Comparison of ENCODE assay signal across 23 mouse cellular contexts in the genomic region with DNA sequence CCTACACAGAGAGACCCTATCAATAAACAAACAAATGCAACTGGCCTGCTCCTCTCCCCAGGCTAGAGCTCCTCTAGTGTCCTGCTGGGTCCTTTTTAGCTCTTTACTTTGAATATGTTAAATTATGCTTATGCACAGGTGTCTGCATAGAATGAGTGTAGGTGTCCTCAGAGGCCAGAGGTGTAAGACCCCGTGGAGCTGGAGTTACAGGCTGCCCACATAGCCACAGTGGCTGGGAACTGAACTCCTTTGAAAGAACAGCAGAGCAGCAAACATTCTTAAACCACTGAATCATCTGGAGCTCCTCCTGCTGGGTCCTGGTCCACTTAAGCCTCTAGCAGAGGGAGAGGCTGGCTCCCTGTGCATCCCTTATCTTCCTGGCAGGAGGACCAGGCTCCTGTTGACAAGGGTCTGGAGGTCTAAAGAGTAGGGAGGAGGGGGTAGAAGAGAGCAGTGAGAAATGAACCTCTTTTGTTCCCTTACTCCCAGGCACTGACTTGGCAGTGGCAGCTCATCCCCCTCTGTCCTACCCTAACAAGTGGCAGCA. TPM values are rescaled to one million over a fixed set of nuclear protein-coding genes. Genes with fewer than 3 reads are reported as not detected.
DNase-seq lines count a peak whose midpoint lies in the region; ATAC-seq lines count a peak whose summit lies in the region.
"Had no signal": no experiment of that assay in that cellular context is flagged by ENCODE, and none has a peak within 500 bp of the region (broad histone marks: within the 10 kb centered on the region; RNA-seq: fewer than 3 reads in every experiment).

No protein-coding gene starts in this region.

- H3K4me3 ChIP-seq in forebrain, embryonic 10.5 days, result no peak overlapping the region
- H3K4me3 ChIP-seq in forebrain, embryonic 16.5 days (replicated peaks; ENCODE audit: low read length), result no peak overlapping the region
- H3K4me3 ChIP-seq in midbrain, embryonic 16.5 days (ENCODE audit: low read depth, low read length), result no peak overlapping the region
- no peak overlapping the region for H3K4me3 ChIP-seq in midbrain, embryonic 11.5 days (ENCODE audit: low read depth, low read length)
- no peak overlapping the region for H3K4me3 ChIP-seq in forebrain, embryonic 12.5 days (replicated peaks)
- H3K4me3 ChIP-seq: forebrain, embryonic 13.5 days; hindbrain, embryonic 15.5 days; intestine, embryonic 15.5 days; neural tube, embryonic 13.5 days had no signal

- H3K4me1 ChIP-seq in forebrain, embryonic 10.5 days, result peaks cover 67% of the 10 kb centered on the region
- peaks cover 17% of the 10 kb centered on the region for H3K4me1 ChIP-seq in forebrain, embryonic 16.5 days (replicated peaks; ENCODE audit: control insufficient read depth, insufficient read depth, low read length)
- H3K4me1 ChIP-seq in midbrain, embryonic 16.5 days (ENCODE audit: control insufficient read depth, insufficient read depth, low read length), result no peaks in the 10 kb centered on the region
- 0 out of 2 replicates have a peak, but pooled peaks cover 3% of the 10 kb centered on the region for H3K4me1 ChIP-seq in midbrain, embryonic 11.5 days (ENCODE audit: control insufficient read depth, insufficient read depth, low read length)
- H3K4me1 ChIP-seq in forebrain, embryonic 12.5 days, result peaks cover 42% of the 10 kb centered on the region

- intact Hi-C loops in heart, postnatal 10 days (cut with DNase I), result no loop called here
- intact Hi-C loops in left cerebral cortex, postnatal 25 days (cut with DNase I), result no loop called here

- H3K4me2 ChIP-seq in forebrain, embryonic 16.5 days (ENCODE audit: low read length), result no peak overlapping the region
- no peak overlapping the region for H3K4me2 ChIP-seq in midbrain, embryonic 16.5 days (ENCODE audit: low read length)
- no peak overlapping the region for H3K4me2 ChIP-seq in midbrain, embryonic 11.5 days
- H3K4me2 ChIP-seq in forebrain, embryonic 12.5 days, result no peak overlapping the region
- H3K4me2 ChIP-seq: forebrain, embryonic 13.5 days; hindbrain, embryonic 15.5 days; intestine, embryonic 15.5 days; liver, embryonic 11.5 days; neural tube, embryonic 13.5 days had no signal

- WGBS in forebrain, embryonic 10.5 days, result 53% methylated on average over 1 of the region's 1 CpGs
- WGBS in forebrain, embryonic 16.5 days, result 69% methylated on average over 1 of the region's 1 CpGs
- WGBS in midbrain, embryonic 16.5 days, result 40% methylated on average over 1 of the region's 1 CpGs
- 52% methylated on average over 1 of the region's 1 CpGs for WGBS in midbrain, embryonic 11.5 days
- WGBS in forebrain, embryonic 12.5 days, result 40% methylated on average over 1 of the region's 1 CpGs

- ATAC-seq in forebrain, embryonic 16.5 days, result no peak
- 0 out of 2 replicates have a peak, but pooled peaks have one; percentile 36 for ATAC-seq in midbrain, embryonic 16.5 days
- ATAC-seq in midbrain, embryonic 11.5 days (ENCODE audit: low FRiP score), result no peak
- no peak for ATAC-seq in forebrain, embryonic 12.5 days (ENCODE audit: low FRiP score)
- ATAC-seq: forebrain, embryonic 13.5 days; intestine, embryonic 15.5 days had no signal

- 0 out of 2 replicates have a peak overlapping the region, but pooled peaks have one; percentile 2 for H3K27ac ChIP-seq in forebrain, embryonic 10.5 days
- H3K27ac ChIP-seq in forebrain, embryonic 16.5 days (ENCODE audit: low read length), result no peak overlapping the region
- no peak overlapping the region for H3K27ac ChIP-seq in midbrain, embryonic 16.5 days (ENCODE audit: low read length)
- no peak overlapping the region for H3K27ac ChIP-seq in midbrain, embryonic 11.5 days (ENCODE audit: low read depth, low read length)
- H3K27ac ChIP-seq in forebrain, embryonic 12.5 days, result no peak overlapping the region
- H3K27ac ChIP-seq: hindbrain, embryonic 15.5 days; intestine, embryonic 15.5 days; neural tube, embryonic 13.5 days had no signal

- no peak for DNase-seq in forebrain, embryonic 10.5 days (ENCODE audit: extremely low spot score, low spot score)
- no peak for DNase-seq in midbrain, embryonic 11.5 days (ENCODE audit: low spot score, missing footprints)
- DNase-seq in R1 (ENCODE audit: low read depth, low spot score), result peak; percentile 89
- peak; percentile 45 to 50 for DNase-seq in heart, postnatal 10 days
- DNase-seq in left cerebral cortex, postnatal 25 days (ENCODE audit: low spot score in 2 of 2), result no peak
- DNase-seq: cerebellum, adult 2 months; cerebellum, postnatal 36 days; gastrocnemius, postnatal 10 days; kidney, adult 9 months; kidney, postnatal 36 days; lung, adult 18-20 months; lung, postnatal 14 days; right cerebral cortex, postnatal 14 days; thymus, adult 2 months had no signal

- no peak overlapping the region for H3K9ac ChIP-seq in forebrain, embryonic 16.5 days (replicated peaks; ENCODE audit: low read depth, low read length)
- no peak overlapping the region for H3K9ac ChIP-seq in midbrain, embryonic 16.5 days (ENCODE audit: low read depth, low read length)
- H3K9ac ChIP-seq in midbrain, embryonic 11.5 days (ENCODE audit: low read length), result no peak overlapping the region
- no peak overlapping the region for H3K9ac ChIP-seq in forebrain, embryonic 12.5 days
- H3K9ac ChIP-seq: forebrain, embryonic 13.5 days; hindbrain, embryonic 15.5 days; intestine, embryonic 15.5 days; neural tube, embryonic 13.5 days had no signal

- H3K36me3 ChIP-seq in forebrain, embryonic 10.5 days (replicated peaks), result peaks cover 46% of the 10 kb centered on the region
- H3K36me3 ChIP-seq in forebrain, embryonic 16.5 days (ENCODE audit: control insufficient read depth, insufficient read depth), result no peaks in the 10 kb centered on the region
- no peaks in the 10 kb centered on the region for H3K36me3 ChIP-seq in midbrain, embryonic 16.5 days (ENCODE audit: control insufficient read depth, insufficient read depth, low read length)
- H3K36me3 ChIP-seq in midbrain, embryonic 11.5 days (ENCODE audit: control insufficient read depth, insufficient read depth, low read length), result no peaks in the 10 kb centered on the region
- H3K36me3 ChIP-seq in forebrain, embryonic 12.5 days (replicated peaks), result 0 out of 2 replicates have a peak, but pooled peaks cover 12% of the 10 kb centered on the region
- H3K36me3 ChIP-seq: hindbrain, embryonic 15.5 days; intestine, embryonic 15.5 days; neural tube, embryonic 13.5 days had no signal

- no peaks in the 10 kb centered on the region for H3K9me3 ChIP-seq in forebrain, embryonic 10.5 days
- H3K9me3 ChIP-seq in forebrain, embryonic 16.5 days (ENCODE audit: control insufficient read depth, low read length), result no peaks in the 10 kb centered on the region
- H3K9me3 ChIP-seq in midbrain, embryonic 16.5 days (replicated peaks; ENCODE audit: control insufficient read depth, low read length, poor library complexity, severe bottlenecking), result no peaks in the 10 kb centered on the region
- H3K9me3 ChIP-seq in midbrain, embryonic 11.5 days (ENCODE audit: control insufficient read depth, low read length), result no peaks in the 10 kb centered on the region
- no peaks in the 10 kb centered on the region for H3K9me3 ChIP-seq in forebrain, embryonic 12.5 days
- H3K9me3 ChIP-seq: forebrain, embryonic 13.5 days; hindbrain, embryonic 15.5 days; intestine, embryonic 15.5 days; neural tube, embryonic 13.5 days had no signal

- H3K27me3 ChIP-seq in forebrain, embryonic 10.5 days (ENCODE audit: poor library complexity, severe bottlenecking), result no peaks in the 10 kb centered on the region
- no peaks in the 10 kb centered on the region for H3K27me3 ChIP-seq in forebrain, embryonic 16.5 days (replicated peaks; ENCODE audit: control insufficient read depth, insufficient read depth, low read length)
- H3K27me3 ChIP-seq in midbrain, embryonic 16.5 days (ENCODE audit: control insufficient read depth, insufficient read depth, low read depth, low read length), result no peaks in the 10 kb centered on the region
- H3K27me3 ChIP-seq in midbrain, embryonic 11.5 days (ENCODE audit: control insufficient read depth, insufficient read depth, low read length), result no peaks in the 10 kb centered on the region
- H3K27me3 ChIP-seq in forebrain, embryonic 12.5 days, result 0 out of 2 replicates have a peak, but pooled peaks cover 3% of the 10 kb centered on the region
- H3K27me3 ChIP-seq: forebrain, embryonic 13.5 days; hindbrain, embryonic 15.5 days; intestine, embryonic 15.5 days; neural tube, embryonic 13.5 days had no signal

RNA-seq across cellular contexts. Expression of a gene that starts 49.5 kb away (rescaled TPM):
- polyA plus RNA-seq in forebrain, embryonic 10.5 days (2016; fragmentation: Nextera tagmentation; extraction: Ambion mirVana), result 12.9 and 13.0 TPM in 2 replicates
- polyA plus RNA-seq in forebrain, embryonic 16.5 days (2015; fragmentation: Nextera tagmentation; extraction: Ambion mirVana), result 4.0 and 4.3 TPM in 2 replicates
- 1.1 TPM in 2 replicates for polyA plus RNA-seq in midbrain, embryonic 16.5 days (2015; fragmentation: Nextera tagmentation; extraction: Ambion mirVana)
- polyA plus RNA-seq in midbrain, embryonic 11.5 days (2014; fragmentation: Nextera tagmentation; extraction: Ambion mirVana), result 8.2 and 9.0 TPM in 2 replicates
- 1 to 10 TPM; 3.8 to 4.2 TPM for total RNA-seq in heart, postnatal 10 days (2021)
- 1 to 10 TPM; 2.7 to 3.4 TPM for total RNA-seq in left cerebral cortex, postnatal 25 days (2021)
- polyA plus RNA-seq in forebrain, embryonic 12.5 days (2016; fragmentation: Nextera tagmentation; extraction: Ambion mirVana), result 10.8 and 11.4 TPM in 2 replicates
- total RNA-seq: megakaryocyte, adult 5-6 weeks had no signal

Comparison
In these comparisons a context has a peak if more than half of its experiments do, and no peak if none do; other contexts are left out.
1. DNase-seq: peak in R1 (single experiment) and heart, postnatal 10 days (2 of 2); none in forebrain, embryonic 10.5 days (single experiment), midbrain, embryonic 11.5 days (single experiment) and left cerebral cortex, postnatal 25 days (0 of 2).